Mouse (Mus musculus) heart, adult 2 months (tissue): ENCODE measurements around the gene Myo7a. TPM values are rescaled to one million over a fixed set of nuclear protein-coding genes. Genes with fewer than 3 reads are reported as not detected.
A peak's percentile ranks its signal among the peaks of the same experiment; 100 is the strongest.

Experiments
- DNase-seq, 2 experiments: peaks; one replicate each; pipeline ENCODE4 v3.0.0; 2021
- H3K27ac ChIP-seq: fragments of 200-600 bp; 2 replicates; pipeline ENCODE4 v1.8.1; 2022
- H3K27me3 ChIP-seq: fragments of 200-500 bp; 2 replicates; pipeline ENCODE4 v1.6.1; 2012; ENCODE audit warnings: mild to moderate bottlenecking, low read length, inconsistent platforms, mixed read lengths; ENCODE audit not compliant: control insufficient read depth, insufficient read depth
- H3K36me3 ChIP-seq: fragments of 200-500 bp; 2 replicates; pipeline ENCODE4 v1.6.1; 2012; ENCODE audit warnings: low read length, inconsistent platforms; ENCODE audit not compliant: control insufficient read depth, insufficient read depth
- H3K4me1 ChIP-seq: fragments of 200-500 bp; 2 replicates; pipeline ENCODE4 v1.6.1; 2011; ENCODE audit warnings: low read length; ENCODE audit not compliant: control insufficient read depth, insufficient read depth
- H3K4me3 ChIP-seq: fragments of 200-600 bp; 2 replicates; pipeline ENCODE4 v1.8.1; 2022
- H3K79me2 ChIP-seq: fragments of 200-500 bp; replicated peaks from 2 replicates; pipeline ENCODE4 v1.6.1; 2012; ENCODE audit warnings: mild to moderate bottlenecking, inconsistent platforms, low read length, moderate library complexity, mixed read lengths; ENCODE audit not compliant: control insufficient read depth, insufficient read depth
- H3K9ac ChIP-seq: fragments of 200-500 bp; 2 replicates; pipeline ENCODE4 v1.6.1; 2012; ENCODE audit warnings: low read depth, mild to moderate bottlenecking, control low read depth, inconsistent platforms, low read length, mixed read lengths
- CTCF ChIP-seq: fragments of 200-600 bp; IDR thresholded peaks from 2 replicates; pipeline ENCODE4 v1.8.1; 2022; ENCODE audit warnings: antibody characterized with exemption, mild to moderate bottlenecking, moderate library complexity
- EP300 ChIP-seq: fragments of 200-500 bp; IDR thresholded peaks from 2 replicates; pipeline ENCODE4 v1.6.1; 2011; ENCODE audit warnings: low read depth, low read length, control low read depth; ENCODE audit not compliant: insufficient read depth
- POLR2A ChIP-seq: fragments of 200-500 bp; IDR thresholded peaks from 2 replicates; pipeline ENCODE4 v1.6.1; 2011; ENCODE audit warnings: mild to moderate bottlenecking, low read depth, low read length, control low read depth; ENCODE audit not compliant: insufficient read depth
- WGBS: fragments of 180-500 bp; shearing (Covaris S2); methylation state at CpG from one replicate; pipeline ENCODE4 v1.1.7; 2018; 5-methylcytosine and 5-hydroxymethylcytosine counted together
- intact Hi-C: fragments of 180-260 bp; cut with DNase I; formaldehyde crosslinking; loops from one replicate; pipeline ENCODE4 v1.15.1; 2025
- polyA plus RNA-seq: library from polyadenylated mRNA; depleted of rRNA; stranded (reverse); fragments of >200 nt; gene quantifications from 2 replicates; pipeline ENCODE4 v1.2.3, GENCODE M21; 2012
- total RNA-seq, 2 experiments: library from RNA; stranded (reverse); gene quantifications; 2 replicates each; pipeline ENCODE4 v1.2.3; 2021

Gene Myo7a
- total and polyA plus RNA-seq, 3 experiments, result 4.5 to 7.1 (median 5.9) TPM

DNA sequence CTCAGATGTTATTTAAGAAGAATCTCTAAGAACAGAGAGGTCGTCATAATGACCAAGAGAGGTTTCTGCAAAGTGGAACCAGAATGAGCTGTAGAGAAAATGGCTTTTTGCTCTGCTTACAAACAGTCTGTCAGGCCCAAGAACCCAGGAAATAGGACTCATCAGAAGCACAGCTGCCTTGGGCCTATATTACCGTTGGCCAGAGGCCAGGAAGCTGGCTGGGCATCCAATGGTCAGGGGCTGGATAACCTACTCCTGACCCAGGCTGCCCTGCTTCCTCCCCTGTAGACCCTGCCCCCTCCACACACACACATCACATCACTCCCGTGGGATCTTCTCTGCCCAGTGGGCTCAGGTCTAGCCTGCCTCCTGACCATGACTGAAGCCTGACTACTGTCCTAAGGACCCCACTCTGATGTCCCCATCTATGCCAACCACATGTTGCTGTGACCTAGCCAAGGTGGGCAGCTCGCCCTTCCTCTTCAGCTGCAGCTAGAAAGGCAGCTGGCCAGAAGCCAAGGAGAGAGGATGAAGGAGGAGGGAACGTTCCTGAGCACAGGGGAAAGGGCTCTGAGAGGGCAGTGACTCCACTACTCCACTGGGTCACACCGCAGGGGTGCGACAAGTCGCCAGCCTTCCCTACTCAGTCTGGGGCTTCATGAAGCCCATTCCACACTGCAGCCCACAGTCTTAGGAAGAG, 40.9 kb upstream of the Myo7a start:
- Histone ChIP-seq H3K36me3 (no peaks in the 10 kb centered on the region), H3K27me3 (no peaks in the 10 kb centered on the region), H3K79me2 (no peaks in the 10 kb centered on the region), H3K4me1 (peaks cover 10% of the 10 kb centered on the region), H3K4me3 (no peak overlapping the region), H3K9ac (no peak overlapping the region), H3K27ac (no peak overlapping the region)
- DNase-seq, result no peak
- 34% methylated on average over 8 of the region's 8 CpGs for WGBS
- intact Hi-C loops, result no loop called here
- TF ChIP-seq CTCF (no peak), EP300 (no peak), POLR2A (no peak)

DNA sequence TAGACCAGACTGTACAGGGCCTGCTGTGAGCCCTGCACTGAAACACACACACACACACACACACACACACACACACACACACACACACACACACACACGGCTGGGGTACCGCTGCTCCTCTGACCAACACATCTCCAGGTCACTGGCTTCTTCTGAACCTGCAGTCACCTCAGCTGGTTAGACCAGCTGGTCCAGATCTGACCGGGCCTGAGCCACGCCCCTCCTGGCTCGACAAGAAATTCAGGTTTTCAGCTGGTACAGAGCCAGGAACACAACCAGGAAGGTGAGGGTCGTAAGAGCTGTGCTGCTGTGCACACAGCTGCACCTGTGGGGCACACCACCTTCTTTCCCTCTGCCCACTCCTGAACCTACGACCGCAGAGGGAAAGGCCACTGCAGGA, 39.2 kb upstream of the Myo7a start:
- Histone ChIP-seq H3K9ac (no peak overlapping the region), H3K79me2 (no peaks in the 10 kb centered on the region), H3K4me1 (peaks cover 10% of the 10 kb centered on the region), H3K27me3 (no peaks in the 10 kb centered on the region), H3K27ac (no peak overlapping the region), H3K36me3 (no peaks in the 10 kb centered on the region), H3K4me3 (no peak overlapping the region)
- WGBS, result 78% methylated on average over 7 of the region's 8 CpGs
- TF ChIP-seq EP300 (no peak), POLR2A (no peak), CTCF (no peak)
- no peak for DNase-seq
- intact Hi-C loops, result loop anchor here (10.0 kb wide), 1 partner anchor 276 kb away; no protein-coding TSS in a partner anchor

DNA sequence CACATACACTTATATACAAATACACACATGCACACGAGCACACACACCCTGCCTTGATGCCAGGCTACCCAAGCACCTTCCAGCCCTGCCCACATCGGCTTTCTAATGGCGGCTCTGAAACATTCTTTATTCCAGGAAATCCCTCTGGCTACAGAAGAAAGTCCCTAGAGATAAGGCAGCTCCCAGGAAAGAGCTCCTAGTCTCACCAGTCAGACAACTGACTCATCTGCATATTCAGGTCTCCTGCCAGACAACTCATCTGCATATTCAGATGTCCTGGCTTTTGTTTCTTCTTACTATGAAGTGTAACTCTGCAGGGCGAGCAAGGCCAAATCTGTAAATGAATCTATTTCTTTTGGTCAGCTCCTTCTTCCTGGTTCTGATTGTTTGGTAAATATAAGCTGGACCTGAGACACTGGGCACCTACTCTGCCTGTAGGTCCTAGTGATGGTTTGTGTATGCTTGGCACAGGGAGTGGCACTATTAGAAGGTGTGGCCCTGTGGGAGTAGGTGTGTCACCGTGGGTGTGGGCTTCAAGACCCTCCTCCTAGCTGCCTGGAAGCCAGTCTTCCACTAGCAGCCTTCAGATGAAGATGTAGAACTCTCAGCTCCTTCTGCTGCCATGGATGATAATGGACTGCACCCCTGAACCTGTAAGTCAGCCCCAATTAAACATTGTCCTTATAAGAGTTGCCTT, 38.5 kb upstream of the Myo7a start:
- Histone ChIP-seq H3K4me3 (no peak overlapping the region), H3K79me2 (no peaks in the 10 kb centered on the region), H3K36me3 (no peaks in the 10 kb centered on the region), H3K27ac (no peak overlapping the region), H3K27me3 (no peaks in the 10 kb centered on the region), H3K4me1 (peaks cover 12% of the 10 kb centered on the region), H3K9ac (no peak overlapping the region)
- TF ChIP-seq POLR2A (no peak), CTCF (no peak), EP300 (no peak)
- WGBS, result 65% methylated on average over 5 of the region's 5 CpGs
- intact Hi-C loops, result loop anchor here (10.0 kb wide), 1 partner anchor 277 kb away; no protein-coding TSS in a partner anchor
- no peak for DNase-seq

DNA sequence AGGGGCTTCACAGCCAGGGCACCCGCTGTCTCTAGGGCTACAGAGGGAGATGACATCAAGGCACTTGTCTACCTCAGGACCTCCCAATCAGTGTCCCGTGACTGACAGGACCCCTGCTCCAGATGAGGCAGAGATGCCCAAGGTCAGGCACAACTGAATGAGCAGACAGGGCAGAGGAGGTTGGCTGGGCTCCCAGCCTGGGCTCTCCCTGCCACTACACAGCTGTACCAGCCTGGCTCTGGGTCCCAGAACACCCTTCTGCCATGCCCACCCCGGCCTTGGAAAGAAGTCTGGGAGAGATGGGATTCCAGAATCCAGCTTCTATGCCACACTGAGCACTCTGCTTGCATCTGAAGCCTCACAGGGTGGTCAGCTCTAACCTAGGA, 36.9 kb upstream of the Myo7a start:
- DNase-seq, result no peak
- H3K27me3 ChIP-seq, result no peaks in the 10 kb centered on the region
- intact Hi-C loops, result loop anchor here (10.0 kb wide), 1 partner anchor 279 kb away; no protein-coding TSS in a partner anchor
- no peaks in the 10 kb centered on the region for H3K79me2 ChIP-seq
- H3K9ac ChIP-seq, result no peak overlapping the region
- no peak for TF ChIP-seq EP300
- no peak for TF ChIP-seq POLR2A
- no peak for TF ChIP-seq CTCF
- H3K36me3 ChIP-seq, result no peaks in the 10 kb centered on the region
- no peak overlapping the region for H3K4me3 ChIP-seq
- 27% methylated on average over 3 of the region's 3 CpGs for WGBS
- H3K27ac ChIP-seq, result no peak overlapping the region
- H3K4me1 ChIP-seq, result peaks cover 12% of the 10 kb centered on the region

DNA sequence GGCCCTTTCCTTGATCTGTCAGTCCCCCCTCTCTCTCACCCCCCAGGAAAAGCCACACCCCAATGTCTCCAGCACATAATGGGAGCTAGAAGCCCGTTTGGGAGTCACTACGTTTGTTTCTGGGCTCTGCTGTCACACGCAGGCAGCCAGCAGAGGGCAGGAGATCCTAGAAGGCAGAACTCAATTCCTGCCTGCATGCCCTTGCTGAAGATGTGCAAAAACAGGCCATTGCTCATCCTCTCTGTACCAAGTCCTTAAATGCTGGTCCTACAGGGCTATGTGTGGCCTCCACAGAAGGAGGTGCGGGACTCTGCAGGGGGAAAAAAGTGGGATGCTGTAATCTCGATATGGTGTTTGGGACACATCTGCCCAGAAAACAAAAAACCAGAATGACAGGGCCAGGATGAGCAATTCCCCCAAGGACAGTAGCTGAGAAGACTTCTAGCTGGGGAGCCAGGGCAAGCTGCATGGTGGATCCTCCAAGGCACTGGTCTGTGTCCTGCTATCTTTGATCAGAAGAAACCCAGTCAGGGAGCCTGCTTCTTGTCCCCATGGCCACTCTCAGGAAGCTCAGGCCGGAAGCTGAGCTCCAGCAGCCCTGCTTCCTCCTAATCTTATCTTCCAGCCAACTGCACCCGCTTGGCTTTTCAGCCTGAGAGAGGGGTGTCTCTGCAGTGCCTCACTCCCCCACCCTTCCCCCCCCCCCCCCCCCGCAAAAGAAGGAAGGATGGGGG, 36.4 kb upstream of the Myo7a start:
- Histone ChIP-seq H3K4me1 (peaks cover 12% of the 10 kb centered on the region), H3K4me3 (no peak overlapping the region), H3K36me3 (no peaks in the 10 kb centered on the region), H3K79me2 (no peaks in the 10 kb centered on the region), H3K27me3 (no peaks in the 10 kb centered on the region), H3K27ac (no peak overlapping the region), H3K9ac (no peak overlapping the region)
- intact Hi-C loops, result loop anchor here (1.0 to 10.0 kb wide), 3 partner anchors 37 to 279 kb away; no protein-coding TSS in a partner anchor
- peak; percentile 75 to 79 for DNase-seq
- 12% methylated on average over 7 of the region's 8 CpGs for WGBS
- TF ChIP-seq POLR2A, result no peak
- peak; percentile 77; the same call in 1 of the 2 replicates for TF ChIP-seq EP300
- TF ChIP-seq CTCF, result peak; percentile 81
